Mouse (Mus musculus) left cerebral cortex, postnatal 25 days (tissue): Measurements from ENCODE around the gene Hemgn. TPM values are rescaled to one million over a fixed set of nuclear protein-coding genes. Genes with fewer than 3 reads are reported as not detected.

Experiments used
- DNase-seq, 2 experiments: peaks; one replicate each; pipeline ENCODE4 v3.0.0; 2022; ENCODE audit warnings: low spot score in 2 of 2, mixed read lengths in 1 of 2
- intact Hi-C: fragments of 180-260 bp; cut with DNase I; formaldehyde crosslinking; loops from one replicate; pipeline ENCODE4 v1.15.1; 2025
- total RNA-seq, 2 experiments: library from RNA; stranded (reverse); gene quantifications; 2 replicates each; pipeline ENCODE4 v1.2.3; 2021

Gene Hemgn
- total RNA-seq, 2 experiments from 2014 or later, result not detected

GRCm38 (mm10) chr4:46369070-46369469 is 44.2 kb downstream of the Hemgn start:
- intact Hi-C loops, result no loop called here
- no peak for DNase-seq

- DNase-seq, result no peak
- intact Hi-C loops, result no loop called here
Measured at GRCm38 (mm10) chr4:46367487-46367959, 45.8 kb downstream of the Hemgn start.

- DNase-seq, result no peak
- intact Hi-C loops, result no loop called here
Measured at GRCm38 (mm10) chr4:46364360-46364759, 48.9 kb downstream of the Hemgn start.

- intact Hi-C loops, result no loop called here
- DNase-seq, result peak; percentile 60 to 94
Measured at GRCm38 (mm10) chr4:46361258-46361657, 52.0 kb downstream of the Hemgn start.

- intact Hi-C loops, result no loop called here
- no peak for DNase-seq
Measured at GRCm38 (mm10) chr4:46359539-46360253, 53.6 kb downstream of the Hemgn start.

GRCm38 (mm10) chr4:46356351-46357133 is 56.8 kb downstream of the Hemgn start:
- intact Hi-C loops, result no loop called here
- peak in 1 of 2 experiments; percentile 56 for DNase-seq

- no peak for DNase-seq
- intact Hi-C loops, result no loop called here
Measured at GRCm38 (mm10) chr4:46353045-46353444, 60.3 kb downstream of the Hemgn start.

GRCm38 (mm10) chr4:46349530-46349929 is 63.8 kb downstream of the Hemgn start:
- intact Hi-C loops, result no loop called here
- no peak for DNase-seq

GRCm38 (mm10) chr4:46348897-46349296 is 64.4 kb downstream of the Hemgn start:
- no peak for DNase-seq
- intact Hi-C loops, result no loop called here

GRCm38 (mm10) chr4:46347580-46348515 is 65.5 kb downstream of the Hemgn start:
- DNase-seq, result no peak
- intact Hi-C loops, result no loop called here

GRCm38 (mm10) chr4:46347141-46347540 is 66.2 kb downstream of the Hemgn start:
- intact Hi-C loops, result no loop called here
- no peak for DNase-seq

- no peak for DNase-seq
- intact Hi-C loops, result no loop called here
Measured at GRCm38 (mm10) chr4:46346221-46346620, 67.1 kb downstream of the Hemgn start.

- intact Hi-C loops, result no loop called here
Measured at GRCm38 (mm10) chr4:46345773-46346100, 67.6 kb downstream of the Hemgn start.

GRCm38 (mm10) chr4:46345056-46345772 is 68.1 kb downstream of the Hemgn start:
- intact Hi-C loops, result no loop called here
- no peak for DNase-seq

More at GRCm38 (mm10) chr4:46345773-46346100, 67.6 kb downstream of the Hemgn start:
- DNase-seq, result no peak

GRCm38 (mm10) chr4:46344288-46344687 is 69.0 kb downstream of the Hemgn start:
- DNase-seq, result no peak
- intact Hi-C loops, result loop anchor here (5.0 kb wide), 1 partner anchor 1627 kb away; no protein-coding TSS in a partner anchor
